Mouse (Mus musculus) right cerebral cortex, postnatal 36 days (tissue): ENCODE measurements at regions not wholly inside any gene's neighbourhood (a gene's known extent, or its start where the extent isn't known, plus 50 kb on each side); places are given as distances from the start of the nearest gene placed in this dataset.
"Not testable (repeated sequence)": the region's sequence is repeated elsewhere in the genome, so short reads cannot be mapped to it uniquely, and the experiment has no call there.

Experiments
- DNase-seq, 2 experiments: peaks; one replicate each; pipeline ENCODE4 v3.0.0; 2022; ENCODE audit warnings: low spot score in 2 of 2, mixed read lengths in 1 of 2

GRCm38 (mm10) chr2:181930037-181930436 is 60.9 kb upstream of the Gm14496 start:
- DNase-seq: no peak

- DNase-seq: not testable (repeated sequence)
These were observed 60.4 kb upstream of the Gm14496 start for GRCm38 (mm10) chr2:181930538-181930937.

- DNase-seq: peak in 1 of 2 experiments; percentile 6
These were observed 59.7 kb upstream of the Gm14496 start for GRCm38 (mm10) chr2:181931077-181931815.

DNA sequence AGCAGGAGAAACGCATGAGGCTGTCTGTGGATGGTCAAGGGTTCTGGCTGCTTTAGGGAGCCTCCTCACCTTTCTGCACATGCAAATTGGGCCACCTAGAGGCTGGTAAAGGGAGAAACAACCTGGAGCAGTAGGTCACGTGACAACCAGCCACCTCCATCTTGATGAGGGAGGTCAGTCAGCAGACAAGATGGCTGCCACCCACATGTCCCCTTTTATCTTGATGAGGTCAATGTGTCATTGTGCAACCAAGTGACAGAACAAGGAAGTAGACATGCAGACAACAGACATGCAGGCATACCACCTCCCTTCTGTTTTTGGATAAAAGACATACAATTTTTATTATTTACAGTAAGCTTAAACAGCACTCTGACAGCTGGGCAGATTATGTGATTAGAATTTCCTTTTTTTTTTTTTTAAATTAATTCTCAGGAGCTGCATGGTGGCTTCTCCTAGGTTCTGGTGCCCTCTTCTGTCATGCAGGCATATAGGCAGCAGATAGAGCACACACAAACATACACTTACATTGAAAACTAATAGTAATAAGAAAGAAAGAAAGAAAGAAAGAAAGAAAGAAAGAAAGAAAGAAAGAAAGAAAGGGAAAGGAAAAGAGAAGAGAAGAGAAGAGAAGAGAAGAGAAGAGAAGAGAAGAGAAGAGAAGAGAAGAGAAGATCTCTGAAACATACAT is 58.9 kb upstream of the Gm14496 start:
- DNase-seq: no peak
